Mouse (Mus musculus) urinary bladder, postnatal 25 days (tissue): Measurements from ENCODE around the gene Lmo1.
"Not testable (repeated sequence)": the region's sequence is repeated elsewhere in the genome, so short reads cannot be mapped to it uniquely, and the experiment has no call there.

ENCODE experiments used
- DNase-seq: peaks from one replicate; pipeline ENCODE4 v3.0.0; 2022; ENCODE audit warnings: low spot score

The Lmo1 gene

DNA sequence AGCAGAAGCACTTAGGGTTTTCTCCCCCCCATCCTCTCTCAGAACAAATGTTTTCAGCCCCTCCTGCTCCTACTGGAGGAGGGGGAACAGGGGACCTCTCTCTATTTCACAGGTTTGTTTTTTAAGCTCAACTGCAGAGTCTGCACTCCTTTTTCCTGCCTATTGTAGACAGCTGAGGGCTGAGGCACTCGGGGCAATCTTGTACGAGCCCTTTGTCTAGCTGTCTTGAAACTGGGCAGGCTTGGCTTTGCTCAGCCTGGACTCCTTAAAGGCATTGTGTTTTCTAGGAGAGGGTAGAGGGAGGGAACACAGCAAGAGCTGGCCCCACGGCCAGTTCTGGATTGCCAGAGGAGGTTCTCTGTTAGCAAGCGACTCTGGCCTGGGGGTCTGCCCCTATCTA, 59.5 kb downstream of the Lmo1 start:
- DNase-seq = not testable (repeated sequence)

DNA sequence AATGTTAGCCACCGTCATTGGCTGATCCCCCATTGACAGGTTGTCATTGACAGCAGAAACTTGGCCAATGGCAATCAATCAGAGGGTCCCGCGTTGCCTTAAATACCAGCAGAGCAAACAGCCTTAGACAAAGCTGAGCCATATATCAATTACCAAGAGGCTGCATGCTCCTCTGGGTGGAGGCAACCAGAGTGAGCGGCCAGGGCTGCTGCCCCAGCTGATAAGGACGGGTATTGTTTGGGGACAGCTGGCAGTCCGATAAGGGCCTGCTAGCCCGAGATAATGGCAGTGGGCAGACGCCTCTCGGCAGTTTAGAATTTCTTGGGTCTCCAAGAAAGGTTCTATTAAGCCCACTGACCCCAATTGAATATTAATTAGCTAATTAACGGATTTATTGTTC, 60.1 kb downstream of the Lmo1 start:
- no peak for DNase-seq

GRCm38 (mm10) chr7:109111000-109111399, 64.0 kb downstream of the Lmo1 start:
- DNase-seq = no peak

GRCm38 (mm10) chr7:109104894-109105293, 70.1 kb downstream of the Lmo1 start:
- DNase-seq = no peak

DNA sequence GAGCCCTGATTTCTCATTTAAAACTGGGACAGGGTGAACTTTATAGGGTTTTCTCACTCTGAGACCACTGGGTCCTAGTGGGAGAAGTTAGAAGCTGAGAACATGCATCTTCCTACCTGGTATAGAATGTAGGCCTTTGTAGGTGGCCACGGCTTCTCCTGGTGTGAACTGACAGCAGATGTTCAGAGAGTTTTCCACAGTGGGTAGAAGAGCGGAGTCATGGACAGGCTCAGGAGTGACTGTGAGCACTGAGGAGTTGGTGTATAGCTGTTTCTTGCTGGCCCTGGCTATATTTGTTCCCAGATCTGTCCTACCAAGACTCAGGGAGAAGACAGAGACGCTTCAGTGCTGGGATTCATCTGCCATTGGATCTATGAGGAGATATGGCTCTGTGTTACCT, 73.8 kb downstream of the Lmo1 start:
- DNase-seq = no peak

- DNase-seq = peak; percentile 21
These were observed 76.6 kb downstream of the Lmo1 start for GRCm38 (mm10) chr7:109098145-109099018.

GRCm38 (mm10) chr7:109097203-109097602, 77.8 kb downstream of the Lmo1 start:
- no peak for DNase-seq

GRCm38 (mm10) chr7:109096618-109097017, 78.4 kb downstream of the Lmo1 start:
- DNase-seq = no peak

GRCm38 (mm10) chr7:109094294-109094693, 80.7 kb downstream of the Lmo1 start:
- no peak for DNase-seq

GRCm38 (mm10) chr7:109091316-109091715, 83.7 kb downstream of the Lmo1 start:
- DNase-seq = not testable (repeated sequence)
